Mouse (Mus musculus): ENCODE data around the gene Inhbb.

Inhbb gene

GRCm38 (mm10) chr1:119419151-119420105, 2.6 kb downstream of the Inhbb start:
- no peak for DNase-seq (ENCODE audit: low read depth)

GRCm38 (mm10) chr1:119417991-119418390, 4.1 kb downstream of the Inhbb start:
- DNase-seq (ENCODE audit: low read depth), result peak; percentile 14

- no peak for DNase-seq (ENCODE audit: low read depth)
These were observed 4.5 kb downstream of the Inhbb start for GRCm38 (mm10) chr1:119417542-119417941.

GRCm38 (mm10) chr1:119416610-119417009, 5.4 kb downstream of the Inhbb start:
- no peak for DNase-seq (ENCODE audit: low read depth)

- no peak for DNase-seq (ENCODE audit: low read depth)
These were observed 5.9 kb downstream of the Inhbb start for GRCm38 (mm10) chr1:119416177-119416576.

- no peak for DNase-seq (ENCODE audit: low read depth)
These were observed 6.9 kb downstream of the Inhbb start for GRCm38 (mm10) chr1:119415151-119415550.

- DNase-seq (ENCODE audit: low read depth), result no peak
These were observed 11.4 kb downstream of the Inhbb start for GRCm38 (mm10) chr1:119410661-119411060.

- DNase-seq (ENCODE audit: low read depth), result no peak
These were observed 12.4 kb downstream of the Inhbb start for GRCm38 (mm10) chr1:119409599-119410168.

- DNase-seq (ENCODE audit: low read depth), result no peak
These were observed 12.9 kb downstream of the Inhbb start for GRCm38 (mm10) chr1:119409106-119409505.

GRCm38 (mm10) chr1:119407691-119408315, 14.2 kb downstream of the Inhbb start:
- DNase-seq (ENCODE audit: low read depth), result no peak

- peak; percentile 66 for DNase-seq (ENCODE audit: low read depth)
These were observed 17.2 kb downstream of the Inhbb start for GRCm38 (mm10) chr1:119404798-119405197.

GRCm38 (mm10) chr1:119404341-119404740, 17.7 kb downstream of the Inhbb start:
- peak; percentile 18 for DNase-seq (ENCODE audit: low read depth)

- no peak for DNase-seq (ENCODE audit: low read depth)
These were observed 20.8 kb downstream of the Inhbb start for GRCm38 (mm10) chr1:119401249-119401648.

- no peak for DNase-seq (ENCODE audit: low read depth)
These were observed 23.4 kb downstream of the Inhbb start for GRCm38 (mm10) chr1:119398640-119399039.

GRCm38 (mm10) chr1:119397839-119398238, 24.2 kb downstream of the Inhbb start:
- no peak for DNase-seq (ENCODE audit: low read depth)

GRCm38 (mm10) chr1:119391311-119391710, 30.7 kb downstream of the Inhbb start:
- DNase-seq (ENCODE audit: low read depth), result no peak

GRCm38 (mm10) chr1:119390676-119391075, 31.4 kb downstream of the Inhbb start:
- no peak for DNase-seq (ENCODE audit: low read depth)

- no peak for DNase-seq (ENCODE audit: low read depth)
These were observed 32.1 kb downstream of the Inhbb start for GRCm38 (mm10) chr1:119389771-119390500.

GRCm38 (mm10) chr1:119388664-119389396, 33.2 kb downstream of the Inhbb start:
- DNase-seq (ENCODE audit: low read depth), result no peak

- no peak for DNase-seq (ENCODE audit: low read depth)
These were observed 35.7 kb downstream of the Inhbb start for GRCm38 (mm10) chr1:119386306-119386705.

- DNase-seq (ENCODE audit: low read depth), result no peak
These were observed 38.1 kb downstream of the Inhbb start for GRCm38 (mm10) chr1:119383916-119384315.
